23 mouse cellular contexts compared by ENCODE assay signal in genomic region chr19:48467471-48467870, GRCm38 (mm10).
DNase-seq lines count a peak whose midpoint lies in the region; ATAC-seq and TF ChIP-seq lines count a peak whose summit lies in the region.
"Had no signal": no experiment of that assay in that cellular context is flagged by ENCODE, and none has a peak within 500 bp of the region (broad histone marks: within the 10 kb centered on the region; RNA-seq: fewer than 3 reads in every experiment).

No protein-coding gene starts in this region.

- no peak overlapping the region for H3K9ac ChIP-seq in heart, embryonic 13.5 days
- H3K9ac ChIP-seq in heart, postnatal 0 days (replicated peaks; ENCODE audit: low read depth, low read length), result no peak overlapping the region
- no peak overlapping the region for H3K9ac ChIP-seq in forebrain, embryonic 12.5 days
- H3K9ac ChIP-seq: embryonic facial prominence, embryonic 15.5 days; hindbrain, embryonic 13.5 days had no signal

- peak; percentile 7 for DNase-seq in heart, adult 8-10 months (ENCODE audit: low spot score)
- no peak for DNase-seq in heart, postnatal 36 days
- peak; percentile 62 for DNase-seq in brain, adult 2 months (ENCODE audit: low read depth, low spot score)
- peak; percentile 43 for DNase-seq in heart, postnatal 0 days (ENCODE audit: low spot score)
- no peak for DNase-seq in layer of hippocampus, postnatal 25 days (ENCODE audit: extremely low spot score in 1 of 2, low spot score in 1 of 2)
- DNase-seq: adrenal gland, adult 2 months; adrenal gland, postnatal 25 days; cerebellum, adult 2 months; cerebellum, postnatal 10 days; embryo, embryonic 11 days; gastrocnemius, postnatal 10 days; kidney, adult 11 months; kidney, adult 9 months had no signal

- peak; percentile 37; the same call in 1 of the 2 replicates for ATAC-seq in heart, embryonic 13.5 days (ENCODE audit: extremely low read depth, insufficient number of reproducible peaks, low FRiP score, low TSS enrichment)
- no peak for ATAC-seq in heart, postnatal 0 days (ENCODE audit: insufficient read depth, low read depth)
- no peak for ATAC-seq in forebrain, embryonic 12.5 days (ENCODE audit: low FRiP score)
- ATAC-seq: forebrain, embryonic 16.5 days; hindbrain, postnatal 0 days; Patski had no signal

- peaks cover 29% of the 10 kb centered on the region for H3K4me1 ChIP-seq in heart, embryonic 13.5 days
- H3K4me1 ChIP-seq in heart, postnatal 0 days (ENCODE audit: control insufficient read depth, insufficient read depth), result peaks cover 4% of the 10 kb centered on the region; the same call in 1 of the 2 replicates
- H3K4me1 ChIP-seq in forebrain, embryonic 12.5 days, result no peaks in the 10 kb centered on the region
- H3K4me1 ChIP-seq: embryonic facial prominence, embryonic 15.5 days; forebrain, embryonic 10.5 days; hindbrain, embryonic 13.5 days had no signal

- 30% methylated on average over 4 of the region's 4 CpGs for WGBS in heart, embryonic 13.5 days
- WGBS in heart, postnatal 0 days, result 21% methylated on average over 4 of the region's 4 CpGs
- WGBS in forebrain, embryonic 12.5 days, result 84% methylated on average over 4 of the region's 4 CpGs

- no peaks in the 10 kb centered on the region for H3K9me3 ChIP-seq in heart, embryonic 13.5 days
- H3K9me3 ChIP-seq in heart, postnatal 0 days (replicated peaks; ENCODE audit: control insufficient read depth, low read length), result no peaks in the 10 kb centered on the region
- H3K9me3 ChIP-seq in forebrain, embryonic 12.5 days, result no peaks in the 10 kb centered on the region
- H3K9me3 ChIP-seq: embryonic facial prominence, embryonic 15.5 days; forebrain, embryonic 10.5 days; hindbrain, embryonic 13.5 days had no signal

- intact Hi-C loops in heart, postnatal 36 days (cut with DNase I), result no loop called here

- H3K27ac ChIP-seq in heart, embryonic 13.5 days (replicated peaks), result peak overlapping the region; percentile 73
- no peak overlapping the region for H3K27ac ChIP-seq in heart, postnatal 0 days (ENCODE audit: low read depth)
- H3K27ac ChIP-seq in forebrain, embryonic 12.5 days, result no peak overlapping the region
- H3K27ac ChIP-seq: embryonic facial prominence, embryonic 15.5 days; forebrain, embryonic 10.5 days; hindbrain, embryonic 13.5 days; hindbrain, postnatal 0 days had no signal

- H3K36me3 ChIP-seq in heart, embryonic 13.5 days, result no peaks in the 10 kb centered on the region
- H3K36me3 ChIP-seq in heart, postnatal 0 days (replicated peaks; ENCODE audit: control insufficient read depth, insufficient read depth, low read length), result no peaks in the 10 kb centered on the region
- no peaks in the 10 kb centered on the region for H3K36me3 ChIP-seq in forebrain, embryonic 12.5 days (replicated peaks)
- H3K36me3 ChIP-seq: embryonic facial prominence, embryonic 15.5 days; forebrain, embryonic 10.5 days; hindbrain, embryonic 13.5 days had no signal

- no peaks in the 10 kb centered on the region for H3K27me3 ChIP-seq in heart, embryonic 13.5 days (replicated peaks)
- no peaks in the 10 kb centered on the region for H3K27me3 ChIP-seq in heart, postnatal 0 days (ENCODE audit: control insufficient read depth, insufficient read depth, low read length)
- H3K27me3 ChIP-seq in forebrain, embryonic 12.5 days, result no peaks in the 10 kb centered on the region
- H3K27me3 ChIP-seq: CH12.LX; embryonic facial prominence, embryonic 15.5 days; hindbrain, embryonic 13.5 days; Patski had no signal

- no peak overlapping the region for H3K4me3 ChIP-seq in heart, embryonic 13.5 days
- no peak overlapping the region for H3K4me3 ChIP-seq in heart, postnatal 0 days (ENCODE audit: low read depth, low read length)
- no peak overlapping the region for H3K4me3 ChIP-seq in forebrain, embryonic 12.5 days (replicated peaks)
- H3K4me3 ChIP-seq: embryonic facial prominence, embryonic 15.5 days; erythroblast, embryonic 14.5 days; forebrain, embryonic 10.5 days; hindbrain, embryonic 13.5 days had no signal

- TF ChIP-seq EP300 in heart, postnatal 0 days (IDR thresholded peaks at IDR 0.05; ENCODE audit: low read depth), result no peak

- peak overlapping the region; percentile 10; the same call in 1 of the 2 replicates for H3K4me2 ChIP-seq in heart, embryonic 13.5 days
- no peak overlapping the region for H3K4me2 ChIP-seq in heart, postnatal 0 days (ENCODE audit: low read depth, low read length)
- H3K4me2 ChIP-seq in forebrain, embryonic 12.5 days, result no peak overlapping the region
- H3K4me2 ChIP-seq: embryonic facial prominence, embryonic 15.5 days; hindbrain, embryonic 13.5 days had no signal

- TF ChIP-seq CTCF in heart, postnatal 0 days (IDR thresholded peaks at IDR 0.05; ENCODE audit: low read depth), result no peak

Comparison
In these comparisons a context has a peak if more than half of its experiments do, and no peak if none do; other contexts are left out.
1. DNase-seq: peak in heart, adult 8-10 months (single experiment), brain, adult 2 months (single experiment) and heart, postnatal 0 days (single experiment); none in heart, postnatal 36 days (0 of 2) and layer of hippocampus, postnatal 25 days (0 of 2).